Mouse (Mus musculus) kidney, embryonic 16.5 days (tissue): ENCODE data around the gene Mpped2. TPM values are rescaled to one million over a fixed set of nuclear protein-coding genes. Genes with fewer than 3 reads are reported as not detected.

Source experiments
- ATAC-seq: fragments of 200-750 bp; cut with Nextera tagmentation; 2 replicates; pipeline ENCODE4 v1.8.0; 2017; ENCODE audit warnings: moderate TSS enrichment; ENCODE audit not compliant: low FRiP score, low TSS enrichment
- H3K27ac ChIP-seq: fragments of 300-500 bp; sonication (generic); 2 replicates; pipeline ENCODE4 v1.5.1; 2014; ENCODE audit warnings: low read length
- H3K27me3 ChIP-seq: fragments of 300-500 bp; sonication (generic); 2 replicates; pipeline ENCODE4 v1.6.1; 2014; ENCODE audit warnings: low read length, control low read depth, mixed read lengths; ENCODE audit not compliant: insufficient read depth
- H3K36me3 ChIP-seq: fragments of 300-500 bp; sonication (generic); 2 replicates; pipeline ENCODE4 v1.6.1; 2014; ENCODE audit warnings: low read length, control low read depth, mixed read lengths; ENCODE audit not compliant: insufficient read depth
- H3K4me1 ChIP-seq: fragments of 300-500 bp; sonication (generic); 2 replicates; pipeline ENCODE4 v1.6.1; 2014; ENCODE audit warnings: low read length, control low read depth, mixed read lengths; ENCODE audit not compliant: insufficient read depth
- H3K4me2 ChIP-seq: fragments of 300-500 bp; sonication (generic); replicated peaks from 2 replicates; pipeline ENCODE4 v1.6.1; 2014; ENCODE audit warnings: low read depth, low read length
- H3K4me3 ChIP-seq: fragments of 300-500 bp; sonication (generic); 2 replicates; pipeline ENCODE4 v1.5.1; 2014; ENCODE audit warnings: mild to moderate bottlenecking, low read length
- H3K9ac ChIP-seq: fragments of 300-500 bp; sonication (generic); replicated peaks from 2 replicates; pipeline ENCODE4 v1.6.1; 2014; ENCODE audit warnings: low read length
- H3K9me3 ChIP-seq: fragments of 300-500 bp; sonication (generic); 2 replicates; pipeline ENCODE4 v1.6.1; 2016; ENCODE audit warnings: low read length, control low read depth
- WGBS: fragments of 180-500 bp; shearing (Covaris S2); extraction: QIAGEN DNeasy Blood & Tissue Kit; methylation state at CpG from one replicate; pipeline ENCODE4 v1.1.7; 2014; 5-methylcytosine and 5-hydroxymethylcytosine counted together
- polyA plus RNA-seq: library from polyadenylated mRNA; unstranded; fragments of >200 nt; fragmentation: Nextera tagmentation; extraction: Ambion mirVana; gene quantifications from 2 replicates; pipeline ENCODE4 v1.2.1, GENCODE M21; 2015

Gene Mpped2
- polyA plus RNA-seq, 1 experiment from 2014 or later, result 28.6 TPM

GRCm38 (mm10) chr2:106821883-106822282 lies 128.8 kb downstream of the Mpped2 start:
- WGBS, result 32% methylated on average over 6 of the region's 6 CpGs
- peak; percentile 33; the same call in 1 of the 2 replicates for ATAC-seq
- H3K27ac ChIP-seq, result peak overlapping the region; percentile 22; the same call in 1 of the 2 replicates

GRCm38 (mm10) chr2:106822540-106822939 lies 129.5 kb downstream of the Mpped2 start:
- WGBS, result 4% methylated on average over 5 of the region's 5 CpGs
- Histone ChIP-seq H3K27ac (peak overlapping the region; percentile 22; the same call in 1 of the 2 replicates), H3K9ac (no peak overlapping the region), H3K4me1 (peaks cover 23% of the 10 kb centered on the region), H3K27me3 (no peaks in the 10 kb centered on the region), H3K4me2 (no peak overlapping the region), H3K36me3 (no peaks in the 10 kb centered on the region), H3K4me3 (no peak overlapping the region), H3K9me3 (no peaks in the 10 kb centered on the region)
- peak; percentile 82 for ATAC-seq

More at GRCm38 (mm10) chr2:106821883-106822282, 128.8 kb downstream of the Mpped2 start:
- H3K4me2 ChIP-seq, result no peak overlapping the region
- H3K9me3 ChIP-seq, result no peaks in the 10 kb centered on the region
- no peak overlapping the region for H3K9ac ChIP-seq
- no peak overlapping the region for H3K4me3 ChIP-seq
- peaks cover 23% of the 10 kb centered on the region for H3K4me1 ChIP-seq
- H3K27me3 ChIP-seq, result no peaks in the 10 kb centered on the region
- H3K36me3 ChIP-seq, result no peaks in the 10 kb centered on the region

DNA sequence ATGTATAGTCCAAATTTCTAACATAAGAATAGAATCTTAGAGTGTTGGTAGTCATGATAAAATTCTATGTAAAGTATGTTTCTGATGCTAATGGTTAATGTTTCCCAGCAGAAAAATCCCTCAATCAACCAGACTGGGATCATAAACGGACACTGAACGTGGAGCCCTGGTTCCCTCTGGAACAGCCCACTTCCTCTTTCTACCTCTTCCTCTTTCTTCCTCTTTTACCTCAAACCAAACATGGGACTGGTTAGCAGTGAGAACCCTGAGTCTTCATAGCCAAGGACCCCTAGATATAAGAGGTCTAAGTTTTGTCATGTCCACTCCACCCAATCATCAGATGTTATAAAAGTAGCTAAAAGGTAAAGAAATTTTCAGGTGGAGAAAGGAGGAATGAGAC lies 132.4 kb downstream of the Mpped2 start:
- 51% methylated on average over 2 of the region's 2 CpGs for WGBS
- ATAC-seq, result no peak
- Histone ChIP-seq H3K4me3 (no peak overlapping the region), H3K36me3 (no peaks in the 10 kb centered on the region), H3K4me2 (no peak overlapping the region), H3K27me3 (no peaks in the 10 kb centered on the region), H3K4me1 (peaks cover 42% of the 10 kb centered on the region), H3K9me3 (no peaks in the 10 kb centered on the region), H3K9ac (no peak overlapping the region), H3K27ac (no peak overlapping the region)

DNA sequence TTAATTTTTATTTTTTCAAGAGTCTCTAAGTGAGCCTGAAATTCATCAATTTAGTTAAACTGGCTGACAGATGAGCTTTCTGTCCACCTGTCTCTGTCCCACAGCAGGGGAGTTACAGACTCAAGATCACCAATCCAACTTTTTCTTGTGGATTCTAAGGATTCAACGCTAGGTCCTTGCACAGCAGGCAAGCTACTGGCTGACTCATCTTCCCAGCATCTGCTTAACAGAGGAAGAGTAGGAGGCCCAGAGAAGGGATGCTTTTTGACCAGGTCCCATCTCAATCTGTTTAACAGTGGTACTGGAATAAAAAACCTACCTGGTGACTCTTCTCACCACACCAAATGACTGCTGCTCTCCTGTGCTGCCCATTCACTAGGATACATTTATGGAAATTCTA lies 133.0 kb downstream of the Mpped2 start:
- Histone ChIP-seq H3K4me1 (peaks cover 42% of the 10 kb centered on the region), H3K4me3 (no peak overlapping the region), H3K9me3 (no peaks in the 10 kb centered on the region), H3K27ac (no peak overlapping the region), H3K9ac (no peak overlapping the region), H3K36me3 (no peaks in the 10 kb centered on the region), H3K4me2 (no peak overlapping the region), H3K27me3 (no peaks in the 10 kb centered on the region)
- ATAC-seq, result no peak
- 91% methylated on average over 1 of the region's 1 CpGs for WGBS

DNA sequence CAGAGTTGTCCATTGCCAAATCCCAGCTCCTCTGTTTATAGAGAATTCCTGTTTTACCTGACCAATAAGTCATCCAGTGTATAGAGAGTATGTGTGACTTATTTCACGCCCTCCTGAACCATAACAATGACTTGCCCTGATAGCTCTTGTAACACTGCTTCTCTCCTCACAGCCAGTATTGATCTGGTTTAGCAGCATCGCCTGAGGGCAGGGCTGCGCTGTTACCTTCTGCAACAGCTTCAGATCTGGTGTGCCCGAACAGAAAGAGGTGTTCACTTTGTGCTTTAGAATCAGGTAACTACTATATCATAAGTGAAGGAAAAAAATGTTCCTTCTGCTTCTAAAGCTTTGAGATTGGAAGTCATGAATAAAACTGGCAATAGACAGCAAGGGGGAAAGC lies 133.7 kb downstream of the Mpped2 start:
- Histone ChIP-seq H3K4me1 (peaks cover 34% of the 10 kb centered on the region), H3K9me3 (no peaks in the 10 kb centered on the region), H3K27ac (no peak overlapping the region), H3K9ac (no peak overlapping the region), H3K4me2 (no peak overlapping the region), H3K36me3 (no peaks in the 10 kb centered on the region), H3K4me3 (no peak overlapping the region), H3K27me3 (no peaks in the 10 kb centered on the region)
- no peak for ATAC-seq
- 75% methylated on average over 4 of the region's 4 CpGs for WGBS

DNA sequence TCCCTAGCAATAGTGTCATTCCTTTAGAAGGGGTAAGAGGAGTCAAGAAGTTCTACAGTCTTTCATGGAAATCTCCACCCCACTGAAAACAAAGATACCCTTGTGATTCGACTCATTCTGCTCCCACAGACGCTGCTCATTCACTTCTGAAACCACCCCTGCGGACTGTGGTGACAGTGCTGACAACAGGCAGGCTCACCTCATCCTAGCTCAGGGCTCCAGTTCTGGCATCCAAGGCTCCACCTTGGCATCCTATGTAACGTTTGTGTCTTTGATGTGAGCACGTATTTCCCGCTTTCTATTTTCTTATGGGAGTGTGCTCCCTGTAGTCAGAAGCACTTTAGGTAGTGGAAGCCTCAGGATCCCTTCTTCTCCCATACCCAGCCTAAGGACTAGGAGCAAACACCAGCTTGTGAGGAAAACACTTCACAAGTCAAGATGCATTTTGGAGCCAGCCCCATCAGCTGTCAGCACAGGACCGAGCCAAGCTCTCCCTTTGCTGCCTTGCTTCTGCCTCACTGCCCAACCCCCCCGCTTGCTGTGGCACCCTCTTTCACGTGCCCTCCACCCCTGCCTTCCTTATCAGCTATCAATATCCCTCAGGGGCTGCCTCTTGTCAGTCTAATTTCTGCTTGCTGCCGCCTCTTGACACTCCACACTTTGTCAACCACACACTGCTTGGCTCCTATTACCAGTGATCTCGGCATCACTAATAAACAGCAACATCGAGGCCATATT lies 135.7 kb downstream of the Mpped2 start:
- WGBS, result 40% methylated on average over 12 of the region's 12 CpGs
- ATAC-seq, result peak; percentile 57
- Histone ChIP-seq H3K9ac (no peak overlapping the region), H3K9me3 (no peaks in the 10 kb centered on the region), H3K27me3 (no peaks in the 10 kb centered on the region), H3K4me3 (no peak overlapping the region), H3K27ac (no peak overlapping the region), H3K4me2 (no peak overlapping the region), H3K36me3 (no peaks in the 10 kb centered on the region), H3K4me1 (peaks cover 19% of the 10 kb centered on the region)

DNA sequence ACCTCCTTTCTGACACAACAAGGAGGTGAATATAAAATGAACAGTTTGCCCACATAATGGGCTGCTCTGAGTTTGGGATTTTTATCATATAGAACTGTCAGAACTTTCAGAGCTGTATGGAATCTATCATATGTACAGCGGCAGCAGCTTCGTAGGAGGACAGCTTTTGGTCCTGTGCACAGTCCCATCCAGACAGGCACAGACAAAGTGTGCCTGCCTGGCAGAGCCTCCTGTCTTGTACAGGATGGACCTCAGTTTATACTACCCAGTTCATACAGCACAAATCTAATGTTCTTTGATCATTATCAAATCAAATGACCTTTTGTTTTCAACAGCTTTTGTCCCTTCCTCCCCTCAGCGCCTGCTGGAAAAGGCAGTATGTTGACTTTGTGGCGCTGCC lies 136.4 kb downstream of the Mpped2 start:
- no peaks in the 10 kb centered on the region for H3K36me3 ChIP-seq
- 0 out of 2 replicates have a peak, but pooled peaks have one; percentile 55 for ATAC-seq
- H3K9me3 ChIP-seq, result no peaks in the 10 kb centered on the region
- H3K9ac ChIP-seq, result no peak overlapping the region
- no peak overlapping the region for H3K27ac ChIP-seq
- H3K4me1 ChIP-seq, result peaks cover 19% of the 10 kb centered on the region
- H3K4me3 ChIP-seq, result no peak overlapping the region
- H3K27me3 ChIP-seq, result no peaks in the 10 kb centered on the region
- no peak overlapping the region for H3K4me2 ChIP-seq
- WGBS, result 22% methylated on average over 4 of the region's 4 CpGs

GRCm38 (mm10) chr2:106832577-106832976 lies 139.5 kb downstream of the Mpped2 start:
- Histone ChIP-seq H3K27me3 (no peaks in the 10 kb centered on the region), H3K9ac (no peak overlapping the region), H3K4me2 (no peak overlapping the region), H3K36me3 (no peaks in the 10 kb centered on the region), H3K27ac (no peak overlapping the region), H3K9me3 (no peaks in the 10 kb centered on the region), H3K4me3 (no peak overlapping the region), H3K4me1 (peaks cover 19% of the 10 kb centered on the region)
- 74% methylated on average over 2 of the region's 2 CpGs for WGBS
- ATAC-seq, result no peak

DNA sequence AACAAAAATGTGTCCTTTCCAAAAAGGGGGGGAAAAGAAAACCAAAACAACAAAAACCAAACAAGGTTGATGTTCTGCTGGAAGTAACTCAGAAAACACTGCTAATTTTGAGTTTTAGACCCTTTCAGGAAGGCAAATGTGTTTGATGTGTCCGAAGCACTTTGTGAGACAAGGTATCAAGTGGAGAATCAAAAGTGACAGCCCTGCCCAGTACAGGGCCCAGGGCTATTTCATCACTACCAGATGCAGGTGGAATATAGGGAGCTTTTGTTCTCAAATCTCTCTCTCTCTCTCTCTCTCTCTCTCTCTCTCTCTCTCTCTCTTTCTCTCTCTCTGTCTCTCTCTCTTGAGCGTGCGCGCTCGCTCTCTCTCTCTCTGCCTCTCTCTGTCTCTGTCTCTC lies 140.1 kb downstream of the Mpped2 start:
- 80% methylated on average over 5 of the region's 5 CpGs for WGBS
- H3K9ac ChIP-seq, result no peak overlapping the region
- ATAC-seq, result no peak

DNA sequence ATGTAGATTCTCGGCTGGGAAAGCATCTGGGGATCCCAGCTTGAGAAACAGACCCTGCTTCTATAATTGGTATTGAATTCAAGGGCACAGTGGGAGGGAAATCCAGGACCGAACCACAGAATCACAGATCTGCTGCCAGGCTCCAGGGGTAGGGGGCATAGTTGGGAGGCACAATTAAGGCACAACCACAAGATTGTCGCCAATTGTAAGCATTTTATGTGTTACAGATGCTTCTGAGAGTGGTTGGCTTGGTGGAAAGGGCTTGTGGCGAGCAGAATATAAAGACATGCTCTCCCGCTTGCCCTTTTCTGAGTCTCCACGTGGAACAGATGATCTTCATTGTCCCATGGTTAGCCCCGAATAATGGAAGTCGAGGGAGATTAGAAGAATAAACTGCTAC lies 142.3 kb downstream of the Mpped2 start:
- no peak overlapping the region for H3K9ac ChIP-seq
- H3K27me3 ChIP-seq, result no peaks in the 10 kb centered on the region
- no peaks in the 10 kb centered on the region for H3K9me3 ChIP-seq
- no peak overlapping the region for H3K27ac ChIP-seq
- H3K36me3 ChIP-seq, result no peaks in the 10 kb centered on the region
- H3K4me3 ChIP-seq, result no peak overlapping the region
- no peak overlapping the region for H3K4me2 ChIP-seq
- WGBS, result 88% methylated on average over 8 of the region's 8 CpGs
- peaks cover 13% of the 10 kb centered on the region for H3K4me1 ChIP-seq
- no peak for ATAC-seq

More for the DNA sequence above, 140.1 kb downstream of the Mpped2 start:
- H3K27ac ChIP-seq, result no peak overlapping the region
- H3K9me3 ChIP-seq, result no peaks in the 10 kb centered on the region
- H3K4me1 ChIP-seq, result peaks cover 19% of the 10 kb centered on the region
- H3K4me3 ChIP-seq, result no peak overlapping the region
- H3K36me3 ChIP-seq, result no peaks in the 10 kb centered on the region
- H3K27me3 ChIP-seq, result no peaks in the 10 kb centered on the region
- H3K4me2 ChIP-seq, result no peak overlapping the region
